Mouse (Mus musculus) liver (tissue): Measurements from ENCODE around the gene Galnt10.

ENCODE experiments used
- DNase-seq: peaks from one replicate; pipeline ENCODE4 v3.0.0-alpha.2; 2020; ENCODE audit warnings: mixed read lengths

Gene Galnt10

DNA sequence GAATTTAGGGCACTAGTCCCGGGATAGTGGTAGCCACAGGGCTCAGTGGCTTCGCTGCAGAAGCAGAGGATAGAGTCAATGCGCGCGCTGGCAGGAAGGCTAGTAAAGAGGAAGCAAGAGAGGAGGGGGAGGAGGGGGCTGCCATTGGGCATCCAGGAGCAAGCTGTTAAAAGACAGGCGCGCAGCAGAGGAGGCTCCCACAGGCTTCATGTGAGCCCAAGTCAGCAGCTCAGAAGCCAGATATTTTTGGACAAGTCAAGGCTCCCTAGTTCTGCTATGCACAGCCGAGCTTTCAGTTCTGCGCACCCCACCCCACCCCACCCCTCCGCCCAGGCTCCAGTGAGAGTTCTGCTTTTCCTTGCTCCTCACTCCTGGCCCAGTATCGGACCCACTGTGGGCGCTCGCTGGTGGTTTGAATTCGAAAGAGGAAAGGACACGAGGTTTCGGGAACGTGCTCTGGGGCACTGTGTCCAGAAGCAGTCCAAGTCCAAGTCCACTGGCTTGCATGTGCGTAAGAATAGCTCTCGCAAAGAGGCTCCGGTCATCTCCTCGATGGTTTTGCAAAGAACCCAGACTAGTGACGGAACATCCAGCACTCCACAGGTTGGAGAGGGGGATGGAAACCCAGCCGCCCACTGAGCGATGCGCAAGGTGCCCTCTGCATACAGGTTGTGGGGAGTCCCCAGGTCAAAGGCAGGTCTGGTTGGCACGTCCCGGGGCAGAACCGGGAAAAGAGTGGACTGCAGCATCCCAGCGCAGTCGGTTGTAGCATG lies 811 bp upstream of the Galnt10 start:
- peak; percentile 68 for DNase-seq

DNA sequence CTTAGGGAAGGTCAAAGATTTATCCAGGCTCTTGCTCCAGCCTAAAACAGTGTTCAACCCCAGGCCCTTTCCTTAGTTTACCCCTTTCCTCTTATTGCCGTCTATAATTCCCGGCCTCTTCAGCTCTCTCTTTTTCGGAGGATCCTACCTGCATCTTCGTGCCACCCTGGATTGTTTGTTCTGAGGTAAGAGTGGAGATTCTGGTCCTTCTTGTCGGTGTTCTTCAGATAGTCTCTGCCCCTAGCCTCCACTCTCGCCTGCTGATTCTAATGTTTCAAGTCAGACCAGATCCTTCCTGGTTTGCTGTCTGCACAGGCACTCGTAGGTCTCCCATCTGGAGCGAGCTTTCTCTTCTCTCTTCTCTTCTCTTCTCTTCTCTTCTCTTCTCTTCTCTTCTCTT lies 605 bp downstream of the Galnt10 start:
- no peak for DNase-seq

DNA sequence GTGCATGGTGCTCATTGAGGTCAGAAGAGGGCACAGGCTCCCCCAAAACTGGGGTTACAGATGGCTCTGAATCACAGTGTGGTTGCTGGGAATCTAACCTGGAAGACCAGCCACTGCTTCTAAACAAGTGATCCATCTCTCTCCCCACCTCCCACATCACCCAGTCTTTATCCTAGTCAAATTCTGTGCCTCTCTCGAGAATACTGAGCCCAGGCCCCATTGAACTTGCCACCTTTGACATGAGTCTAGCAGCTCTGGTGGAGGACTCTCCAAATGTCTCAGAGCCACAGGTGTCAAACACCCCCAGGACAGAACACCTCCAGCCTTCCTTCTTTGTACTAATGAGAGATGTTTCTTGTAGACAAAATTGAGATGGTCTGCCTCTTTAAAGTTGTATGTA lies 1.2 kb downstream of the Galnt10 start:
- DNase-seq = no peak

DNA sequence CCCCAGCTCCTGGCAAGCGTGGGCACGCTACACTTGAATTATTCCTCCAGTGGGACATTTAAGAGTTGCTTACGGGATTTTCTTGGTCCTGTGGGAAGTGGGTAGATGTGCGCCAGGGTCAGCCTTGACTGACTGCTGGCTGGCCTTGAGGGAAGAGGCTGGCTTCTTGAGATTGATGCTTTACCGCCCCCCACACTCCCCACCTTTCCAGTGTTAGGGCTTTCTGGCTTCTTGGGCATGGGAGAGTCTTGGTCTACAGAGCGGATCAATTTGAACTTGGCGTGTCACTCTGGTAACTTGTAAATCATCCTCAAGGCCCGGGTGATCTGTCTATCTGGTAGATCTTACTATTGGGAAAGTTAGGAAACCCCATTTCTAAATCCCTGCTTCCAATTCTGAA lies 1.7 kb downstream of the Galnt10 start:
- no peak for DNase-seq

DNA sequence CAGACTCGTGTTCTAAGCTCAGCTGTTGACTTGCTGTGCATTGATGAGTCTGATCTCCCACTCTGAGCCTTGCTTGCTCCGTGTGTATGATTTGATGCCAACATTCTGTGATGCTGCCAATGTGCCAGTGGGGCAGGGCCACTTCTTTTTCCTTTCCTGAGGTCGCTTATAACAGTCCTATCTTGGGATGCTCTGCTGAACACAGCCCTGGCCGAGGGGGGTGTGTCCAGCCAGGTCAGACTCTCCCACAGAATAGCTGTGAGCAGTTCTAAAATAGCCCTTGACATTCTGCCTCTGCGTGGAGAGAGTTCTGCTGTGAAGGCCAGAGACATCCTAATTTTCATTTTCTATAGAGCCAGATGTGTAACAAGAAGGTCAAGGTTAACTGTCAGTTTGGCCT lies 2.2 kb downstream of the Galnt10 start:
- peak; percentile 49 for DNase-seq

DNA sequence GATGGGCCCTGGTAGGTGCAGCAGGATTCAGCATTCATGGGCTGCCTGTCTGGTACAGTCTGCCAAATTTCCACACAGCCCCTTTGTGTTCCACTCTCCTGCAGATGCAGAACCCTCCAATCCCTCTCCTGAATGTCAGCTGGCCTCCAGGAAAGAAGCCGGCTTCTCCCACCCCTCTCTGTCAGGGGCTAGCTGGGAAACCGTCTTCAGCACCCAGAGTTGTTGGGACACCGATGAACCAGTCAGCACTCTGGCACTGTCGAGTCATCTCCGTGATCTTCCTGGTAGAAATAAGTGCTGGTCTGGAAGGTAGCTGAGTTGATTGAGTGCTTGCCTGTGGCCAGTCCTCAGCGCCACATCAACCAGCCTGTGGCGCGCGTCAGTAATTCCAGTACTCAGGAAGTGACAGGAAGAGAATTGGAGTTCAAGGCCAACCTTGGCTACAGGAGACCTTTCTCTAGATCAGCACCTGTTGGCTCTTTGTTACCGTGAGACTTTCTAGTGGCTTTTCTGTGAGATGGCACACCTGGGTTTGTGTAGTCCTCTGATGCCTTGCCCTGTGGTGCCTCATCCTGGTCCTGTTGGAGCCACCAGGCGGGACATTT lies 3.1 kb downstream of the Galnt10 start:
- DNase-seq = no peak

DNA sequence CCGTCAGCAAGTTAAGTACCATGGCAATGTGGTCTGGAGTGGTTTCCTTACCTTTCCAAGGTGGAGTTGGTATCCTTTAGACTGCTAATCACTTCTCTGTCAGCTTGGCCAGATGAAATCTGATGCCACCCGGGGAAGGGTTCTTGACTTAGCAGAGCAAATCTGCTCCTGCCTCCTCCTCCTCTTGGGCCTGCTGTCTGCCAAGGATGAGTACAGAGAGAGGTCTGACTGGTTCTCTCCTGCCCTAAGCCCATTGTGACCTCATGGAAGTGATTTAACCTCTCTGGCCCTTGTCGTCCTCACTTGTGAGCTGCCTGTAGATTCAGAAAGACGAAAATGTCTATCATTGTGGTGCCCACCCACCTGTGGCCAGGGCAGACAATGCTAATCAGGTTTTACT lies 4.0 kb downstream of the Galnt10 start:
- DNase-seq = no peak

DNA sequence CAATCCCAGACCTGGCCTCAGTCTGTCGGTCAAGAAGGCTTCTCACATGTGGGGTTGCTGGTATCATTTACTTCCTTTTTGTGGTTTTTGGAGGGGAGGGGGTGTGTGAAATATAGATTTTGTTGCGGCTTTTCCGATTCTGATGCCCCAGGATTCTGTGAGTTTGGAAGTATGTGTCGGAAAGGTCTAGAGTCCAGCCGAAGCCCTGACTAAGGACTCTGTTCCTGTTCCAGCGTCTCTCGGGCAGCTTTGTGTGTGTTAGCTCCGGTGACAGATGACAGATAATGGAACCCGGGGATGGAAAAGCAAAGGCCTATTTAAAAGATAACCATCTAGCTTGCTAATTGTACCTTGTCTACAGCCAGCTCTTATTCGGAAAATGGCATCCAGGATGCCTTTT lies 4.4 kb downstream of the Galnt10 start:
- DNase-seq = no peak

DNA sequence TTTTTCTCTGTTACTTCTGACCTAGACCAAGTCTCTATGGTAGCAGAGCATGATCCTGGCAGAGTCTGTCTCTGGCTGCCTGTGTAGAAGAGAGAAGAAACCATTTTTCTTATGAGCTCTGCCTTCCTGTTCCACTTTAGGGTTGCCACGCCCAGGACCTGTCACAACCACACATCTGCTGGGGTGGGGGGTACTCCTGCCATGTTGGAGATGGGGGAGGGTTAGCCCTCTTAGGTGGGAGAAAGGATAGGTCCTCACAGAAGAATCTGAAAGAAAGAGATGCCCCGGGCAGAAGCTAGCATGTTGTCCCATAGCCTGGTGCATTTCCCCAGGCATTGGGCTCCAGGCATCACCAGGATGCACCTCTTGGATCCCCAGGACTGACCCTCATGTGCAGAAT lies 5.6 kb downstream of the Galnt10 start:
- DNase-seq = peak; percentile 56

DNA sequence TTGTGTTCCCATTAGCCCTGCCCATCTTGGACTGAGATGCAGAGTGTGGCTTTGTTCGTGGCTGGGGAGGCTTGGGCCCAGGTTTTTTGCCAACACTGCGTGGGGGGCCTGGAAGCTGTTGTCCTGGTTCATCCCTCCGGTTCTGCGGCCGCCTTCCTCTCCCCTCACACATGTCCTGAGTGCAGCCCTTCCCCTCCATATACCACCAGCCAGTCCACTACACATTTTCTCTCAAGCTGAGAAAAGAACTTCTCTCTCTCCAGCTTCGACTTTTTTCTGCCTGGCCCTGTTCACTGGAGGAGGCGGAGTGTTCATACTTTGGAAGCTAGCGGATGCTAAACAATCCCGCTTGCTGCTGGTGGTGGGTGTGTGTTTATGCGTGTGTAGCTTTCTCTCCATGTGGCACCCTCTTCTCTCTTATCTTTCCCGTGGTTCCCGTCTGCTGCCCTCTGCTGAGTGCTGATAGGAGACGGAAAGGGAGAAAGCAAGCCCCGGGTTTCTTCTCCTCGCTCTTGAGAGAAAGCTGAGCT lies 6.1 kb downstream of the Galnt10 start:
- DNase-seq = peak; percentile 89

DNA sequence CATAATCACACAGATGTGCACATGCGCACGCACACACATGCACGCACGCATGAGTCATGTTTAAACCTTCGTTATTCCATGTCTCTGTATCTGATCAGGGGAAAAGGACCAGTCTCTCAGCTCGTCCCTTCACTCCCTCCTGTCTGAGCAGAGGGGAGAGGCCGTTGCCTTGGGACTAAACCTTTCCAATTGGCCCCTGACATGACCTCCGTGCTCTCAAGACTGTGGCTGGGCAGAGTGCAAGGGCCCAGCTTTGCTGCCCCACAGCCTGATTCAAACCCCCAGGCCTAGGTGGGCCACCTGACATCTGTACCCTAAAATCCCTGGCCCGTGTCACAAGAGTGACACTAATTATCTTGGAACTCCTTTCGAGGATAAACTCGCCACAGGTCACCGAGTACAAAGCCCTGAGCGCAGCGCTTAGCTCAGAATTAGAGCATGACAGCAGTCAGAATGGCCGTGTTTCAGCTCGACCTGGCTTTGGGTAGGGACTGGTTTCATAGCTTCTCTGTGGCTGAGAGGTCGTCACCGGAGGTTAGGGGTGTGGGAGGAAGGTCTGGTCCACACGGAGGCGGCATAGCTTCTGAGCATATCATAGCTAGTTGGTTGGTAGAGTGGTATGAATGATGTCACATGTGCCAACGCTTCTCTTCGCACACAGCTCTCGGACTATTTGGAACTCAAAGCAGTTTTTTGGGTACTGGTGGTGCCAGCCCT lies 7.1 kb downstream of the Galnt10 start:
- no peak for DNase-seq

DNA sequence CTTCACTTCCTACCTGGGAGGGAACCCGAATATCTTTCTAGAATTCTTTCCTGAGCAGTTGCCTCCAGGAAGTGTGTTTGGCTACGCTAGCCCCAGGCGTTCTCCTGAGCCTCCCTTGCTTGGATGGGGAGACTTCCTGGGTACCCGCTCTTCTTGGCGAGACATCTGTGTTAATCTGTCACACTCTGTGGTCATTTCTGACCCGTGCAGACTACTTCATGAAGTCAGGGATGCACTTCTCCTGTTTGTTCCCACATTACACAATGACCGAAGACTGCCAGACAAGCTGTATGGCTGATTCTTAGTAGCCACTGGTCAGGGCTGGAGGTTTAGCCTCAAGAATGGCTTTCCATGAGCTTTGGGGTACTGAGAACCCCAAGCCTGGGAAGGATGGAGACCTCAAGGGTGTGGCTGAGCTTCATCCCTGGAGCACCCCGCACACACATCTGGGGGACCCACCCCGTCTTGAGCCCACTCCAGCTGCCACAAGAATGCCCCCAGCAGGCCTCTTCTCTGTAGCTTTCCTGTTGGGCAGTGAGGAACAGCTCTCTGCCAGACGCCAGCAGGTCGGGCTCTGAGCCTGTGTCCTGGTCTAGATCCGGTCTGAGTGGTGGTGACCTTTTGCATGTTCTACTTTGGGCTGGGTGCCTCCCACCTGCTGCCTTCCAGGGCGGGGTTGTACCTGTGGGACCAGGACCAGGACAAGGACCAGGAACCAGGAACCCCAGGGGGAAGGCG lies 7.8 kb downstream of the Galnt10 start:
- DNase-seq = no peak

DNA sequence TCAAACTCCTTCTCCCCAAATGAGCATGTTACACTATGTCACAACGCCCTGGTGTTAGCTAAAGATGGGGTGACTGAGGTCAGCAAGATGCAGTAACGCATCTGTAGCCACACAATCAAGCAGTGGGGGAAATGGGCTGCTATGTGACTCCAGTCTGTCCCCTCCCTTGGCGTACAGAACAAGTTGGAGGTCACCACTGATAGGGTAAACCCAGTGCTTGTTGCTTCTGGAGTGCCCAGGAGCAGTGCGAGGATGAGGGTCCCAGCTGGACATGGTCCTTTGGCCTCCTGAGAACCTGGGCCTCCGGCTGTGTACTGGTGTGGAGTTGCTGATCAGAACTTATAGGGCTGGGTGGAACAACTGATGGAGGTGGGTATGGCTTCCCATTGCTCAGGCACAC lies 8.6 kb downstream of the Galnt10 start:
- DNase-seq = peak; percentile 39

DNA sequence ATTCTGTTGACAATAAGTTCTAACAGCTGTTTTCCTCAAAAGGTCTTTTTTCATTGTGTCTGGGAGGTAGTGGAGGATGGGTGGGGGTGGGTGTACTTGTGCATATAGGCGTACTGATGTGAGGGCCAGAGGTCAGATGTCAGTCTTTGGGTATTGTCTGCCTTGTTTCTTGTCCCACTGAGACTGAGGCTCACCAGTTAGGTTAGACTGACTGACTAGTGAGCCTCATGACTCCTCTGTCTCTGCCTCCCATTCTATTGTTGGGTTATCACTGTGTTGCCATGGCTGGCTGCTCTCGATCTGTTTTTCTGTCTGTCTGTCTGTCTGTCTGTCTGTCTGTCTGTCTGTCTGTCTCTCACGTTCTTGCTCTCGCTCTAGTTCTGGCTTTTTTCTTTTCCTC lies 9.1 kb downstream of the Galnt10 start:
- no peak for DNase-seq

DNA sequence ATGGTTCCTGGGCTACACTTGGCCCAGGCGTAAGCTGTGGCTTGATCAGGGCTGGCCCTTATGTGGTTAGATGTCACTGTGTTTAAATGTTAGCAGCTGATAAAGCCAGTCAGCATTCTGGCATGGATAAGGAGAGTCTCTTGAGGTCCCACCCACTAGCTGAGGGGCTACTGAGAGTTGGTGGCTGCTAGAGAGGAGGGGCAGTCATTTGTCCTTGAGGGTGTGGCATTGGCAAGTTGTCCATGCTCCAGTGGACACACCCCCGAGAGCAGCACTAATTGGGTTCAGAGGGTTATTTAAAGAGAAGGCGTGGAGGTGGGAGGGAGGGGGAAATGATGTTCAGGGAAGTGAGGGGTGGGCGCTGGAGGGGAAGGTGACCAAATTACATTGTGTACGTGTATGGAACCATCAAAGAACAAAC lies 9.7 kb downstream of the Galnt10 start:
- DNase-seq = peak; percentile 88

DNA sequence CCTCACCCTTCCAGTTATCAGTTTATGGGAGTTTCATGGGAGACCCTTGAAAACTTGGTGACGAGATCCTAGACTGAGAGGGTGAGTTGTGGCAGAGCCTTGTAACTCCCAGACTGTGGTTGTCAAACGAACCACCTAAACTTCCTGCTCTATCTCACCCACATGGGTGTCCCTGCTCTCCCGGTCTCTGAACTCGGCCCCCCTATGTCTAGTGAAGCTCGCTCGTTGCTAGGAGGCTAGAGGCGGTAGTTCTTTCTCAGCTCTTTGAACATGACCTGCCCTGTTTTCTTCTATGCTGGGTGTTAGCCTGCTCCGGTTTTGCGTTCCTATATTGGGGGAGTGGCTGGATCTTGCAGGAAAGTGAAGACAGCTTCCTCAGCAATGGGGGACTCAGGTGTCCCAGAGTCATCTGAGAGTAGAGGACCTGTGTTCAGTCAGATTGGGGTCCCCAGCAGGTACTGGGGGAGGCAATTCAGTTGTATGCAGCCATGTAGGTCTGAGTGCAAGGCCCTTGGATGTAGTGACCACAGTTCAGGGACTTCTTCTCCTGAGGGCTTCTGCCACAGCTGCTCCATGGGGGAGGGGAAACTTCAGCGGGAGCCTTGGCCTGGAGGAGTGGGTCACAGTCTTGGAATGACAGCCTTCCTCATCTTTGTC lies 10.6 kb downstream of the Galnt10 start:
- DNase-seq = no peak

DNA sequence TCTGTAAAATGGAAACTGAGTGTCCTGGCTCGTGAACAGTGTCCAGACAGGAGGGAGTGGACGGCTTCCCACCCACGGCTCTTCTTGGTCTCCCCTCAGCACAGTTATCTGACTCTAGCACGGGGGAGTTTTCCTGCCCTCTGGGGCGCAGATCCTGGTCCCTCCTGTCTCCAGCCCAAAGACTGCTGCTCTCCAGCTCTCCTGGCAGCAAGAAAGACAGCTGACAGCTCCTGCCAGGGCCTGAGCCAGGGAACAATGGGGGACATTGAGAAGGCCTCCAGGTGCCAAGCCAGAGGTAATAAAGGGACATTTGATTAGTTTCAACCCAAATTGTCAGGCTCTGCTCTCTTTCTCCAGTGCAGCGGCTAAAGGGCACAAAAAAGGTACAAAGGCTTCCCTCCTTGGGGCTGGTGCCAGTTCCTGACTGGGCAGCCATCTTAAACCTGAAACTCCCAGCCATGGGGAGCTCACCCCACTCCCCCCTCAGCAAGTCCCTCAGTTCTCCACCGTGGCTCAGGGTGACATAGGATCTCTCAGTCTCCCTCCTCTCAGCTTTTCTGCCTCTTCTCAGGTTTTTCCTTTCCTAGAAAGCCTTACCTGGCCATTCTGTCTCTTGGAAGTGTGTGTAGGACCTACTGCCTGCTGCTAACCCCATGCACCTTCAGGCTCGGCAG lies 11.5 kb downstream of the Galnt10 start:
- peak; percentile 69 for DNase-seq

DNA sequence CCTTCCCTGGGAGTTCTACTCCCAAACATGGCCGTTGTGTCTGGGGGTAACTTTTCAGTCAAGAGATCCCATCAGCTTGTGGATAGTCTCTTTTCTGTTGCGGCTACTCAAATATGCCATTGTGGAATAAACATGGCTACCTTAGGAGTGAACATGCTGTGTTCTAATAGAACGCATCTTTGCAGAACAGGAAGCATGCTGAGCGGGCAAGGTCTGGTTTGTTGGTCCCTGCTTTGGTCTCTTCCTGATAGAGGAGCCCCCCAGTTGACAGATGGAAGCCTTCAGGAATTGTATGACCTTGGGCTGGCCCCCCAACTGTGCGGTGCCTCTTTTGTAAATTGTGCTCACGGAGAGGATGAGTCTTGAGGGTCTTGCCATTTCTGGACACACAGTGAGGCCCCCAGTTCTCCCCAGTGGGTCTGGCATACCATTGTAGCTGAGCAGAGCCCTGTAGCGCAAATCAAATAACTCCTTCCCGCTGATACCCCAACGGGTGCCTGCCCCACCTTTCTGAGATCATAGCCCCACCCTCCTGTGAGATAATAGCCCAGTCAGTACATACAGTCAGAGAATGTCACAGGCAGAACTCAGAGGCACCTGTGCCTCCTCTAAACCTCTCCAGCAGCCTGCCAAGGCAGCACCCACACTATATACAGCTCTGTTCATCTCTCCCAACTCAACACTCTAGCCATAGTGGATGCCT lies 12.3 kb downstream of the Galnt10 start:
- peak; percentile 79 for DNase-seq

DNA sequence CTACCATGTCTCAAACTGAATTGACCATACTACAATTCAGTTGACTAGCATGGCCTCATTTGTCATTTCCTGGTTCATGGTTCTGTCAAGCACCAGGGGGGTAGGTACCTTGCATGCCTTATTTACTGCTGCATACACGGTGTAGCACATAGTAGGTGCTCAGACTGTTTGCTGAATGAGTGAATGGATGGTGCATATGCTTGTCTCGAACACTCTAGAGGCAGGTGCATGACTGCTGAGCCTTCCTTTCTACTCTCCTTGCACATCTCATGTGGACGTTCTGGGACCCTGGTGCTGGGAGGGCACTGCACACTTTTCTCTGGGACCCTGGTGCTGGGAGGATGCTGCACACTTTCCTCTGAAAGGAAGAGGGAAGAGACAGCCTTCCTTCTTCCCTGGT lies 13.0 kb downstream of the Galnt10 start:
- DNase-seq = no peak

DNA sequence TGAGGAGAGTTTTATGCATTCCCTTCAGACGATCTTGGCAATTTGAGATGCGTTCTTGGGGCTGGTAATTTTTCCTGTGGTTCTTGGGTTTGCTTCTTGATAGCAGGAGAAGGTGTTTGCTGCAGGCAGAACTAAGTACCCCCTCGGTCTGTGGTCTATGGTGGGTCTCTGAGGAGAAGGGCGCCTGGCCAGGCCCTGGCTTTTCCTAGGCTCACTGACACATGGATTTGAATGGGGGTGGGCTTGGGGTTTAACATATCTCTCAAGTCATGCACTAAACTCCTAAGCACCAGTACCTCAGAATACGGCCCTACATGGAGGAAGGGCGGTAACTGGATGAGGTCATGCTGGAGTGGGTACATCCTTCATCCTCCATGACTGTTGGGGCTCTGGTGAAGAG lies 13.5 kb downstream of the Galnt10 start:
- no peak for DNase-seq

DNA sequence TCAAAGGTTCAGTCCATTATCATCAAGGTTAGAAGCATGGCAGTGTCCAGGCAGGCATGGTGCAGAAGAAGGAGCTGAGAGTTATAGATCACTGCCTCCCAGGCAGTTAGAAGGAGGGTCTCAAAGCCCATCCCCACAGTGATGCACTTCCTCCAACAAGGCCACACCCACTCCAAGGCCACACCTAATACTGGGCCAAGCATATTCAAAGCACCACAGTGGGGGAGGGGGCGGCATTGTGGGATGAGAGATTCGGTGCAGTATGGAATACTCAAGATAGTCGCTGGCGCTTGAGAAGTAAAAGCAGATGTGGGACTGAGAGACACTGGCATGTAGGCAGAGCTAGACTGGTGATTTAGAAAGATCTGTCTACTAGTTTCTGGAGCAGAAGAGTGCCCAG lies 14.9 kb downstream of the Galnt10 start:
- no peak for DNase-seq
